Mouse (Mus musculus): ENCODE data around the gene Hist1h2ae. TPM values are rescaled to one million over a fixed set of nuclear protein-coding genes. Genes with fewer than 3 reads are reported as not detected.
A peak's percentile ranks its signal among the peaks of the same experiment; 100 is the strongest.
"Not testable (repeated sequence)": the region's sequence is repeated elsewhere in the genome, so short reads cannot be mapped to it uniquely, and the experiment has no call there.

Gene Hist1h2ae
- polyA plus RNA-seq, 1 experiment from 2014 or later: 78.4 TPM

- Histone ChIP-seq H3K4me2 (ENCODE audit: low read depth, low read length) (no peak overlapping the region), H3K27me3 (ENCODE audit: control insufficient read depth, insufficient read depth, low read length) (no peaks in the 10 kb centered on the region), H3K4me1 (ENCODE audit: control insufficient read depth, insufficient read depth, low read length) (no peaks in the 10 kb centered on the region), H3K4me3 (ENCODE audit: low read depth, low read length) (no peak overlapping the region), H3K27ac (replicated peaks; ENCODE audit: low read depth, low read length) (no peak overlapping the region), H3K36me3 (replicated peaks; ENCODE audit: control insufficient read depth, insufficient read depth, low read depth, low read length) (no peaks in the 10 kb centered on the region), H3K9ac (replicated peaks; ENCODE audit: low read length) (no peak overlapping the region), H3K9me3 (replicated peaks; ENCODE audit: control insufficient read depth, low read length) (no peaks in the 10 kb centered on the region)
- 83% methylated on average over 7 of the region's 7 CpGs for WGBS
- no peak for DNase-seq (ENCODE audit: low spot score)
- ATAC-seq (replicated peaks; ENCODE audit: insufficient number of reproducible peaks, low FRiP score, low TSS enrichment, low read depth): no peak
Observed at GRCm38 (mm10) chr13:23603182-23603699, 32.2 kb upstream of the Hist1h2ae start.

GRCm38 (mm10) chr13:23597957-23598356, 26.9 kb upstream of the Hist1h2ae start:
- DNase-seq (ENCODE audit: low spot score) (peak; percentile 84), ATAC-seq (replicated peaks; ENCODE audit: insufficient number of reproducible peaks, low FRiP score, low TSS enrichment, low read depth) (no peak)
- H3K4me3 ChIP-seq (ENCODE audit: low read depth, low read length): no peak overlapping the region
- no peak overlapping the region for H3K4me2 ChIP-seq (ENCODE audit: low read depth, low read length)
- H3K4me1 ChIP-seq (ENCODE audit: control insufficient read depth, insufficient read depth, low read length): no peaks in the 10 kb centered on the region
- H3K9me3 ChIP-seq (replicated peaks; ENCODE audit: control insufficient read depth, low read length): no peaks in the 10 kb centered on the region
- 6% methylated on average over 9 of the region's 9 CpGs for WGBS
- no peak overlapping the region for H3K9ac ChIP-seq (replicated peaks; ENCODE audit: low read length)
- no peaks in the 10 kb centered on the region for H3K27me3 ChIP-seq (ENCODE audit: control insufficient read depth, insufficient read depth, low read length)
- H3K27ac ChIP-seq (replicated peaks; ENCODE audit: low read depth, low read length): no peak overlapping the region
- H3K36me3 ChIP-seq (replicated peaks; ENCODE audit: control insufficient read depth, insufficient read depth, low read depth, low read length): no peaks in the 10 kb centered on the region

GRCm38 (mm10) chr13:23595622-23596372, 24.8 kb upstream of the Hist1h2ae start:
- no peak overlapping the region for H3K4me2 ChIP-seq (ENCODE audit: low read depth, low read length)
- no peaks in the 10 kb centered on the region for H3K9me3 ChIP-seq (replicated peaks; ENCODE audit: control insufficient read depth, low read length)
- no peak overlapping the region for H3K4me3 ChIP-seq (ENCODE audit: low read depth, low read length)
- no peaks in the 10 kb centered on the region for H3K36me3 ChIP-seq (replicated peaks; ENCODE audit: control insufficient read depth, insufficient read depth, low read depth, low read length)
- no peak for ATAC-seq (replicated peaks; ENCODE audit: insufficient number of reproducible peaks, low FRiP score, low TSS enrichment, low read depth)
- H3K9ac ChIP-seq (replicated peaks; ENCODE audit: low read length): no peak overlapping the region
- WGBS: 81% methylated on average over 7 of the region's 7 CpGs
- H3K27me3 ChIP-seq (ENCODE audit: control insufficient read depth, insufficient read depth, low read length): no peaks in the 10 kb centered on the region
- no peak for DNase-seq (ENCODE audit: low spot score)
- no peak overlapping the region for H3K27ac ChIP-seq (replicated peaks; ENCODE audit: low read depth, low read length)
- H3K4me1 ChIP-seq (ENCODE audit: control insufficient read depth, insufficient read depth, low read length): no peaks in the 10 kb centered on the region

GRCm38 (mm10) chr13:23595185-23595584, 24.2 kb upstream of the Hist1h2ae start:
- Histone ChIP-seq H3K9me3 (replicated peaks; ENCODE audit: control insufficient read depth, low read length) (no peaks in the 10 kb centered on the region), H3K4me1 (ENCODE audit: control insufficient read depth, insufficient read depth, low read length) (no peaks in the 10 kb centered on the region), H3K4me2 (ENCODE audit: low read depth, low read length) (no peak overlapping the region), H3K4me3 (ENCODE audit: low read depth, low read length) (no peak overlapping the region), H3K27me3 (ENCODE audit: control insufficient read depth, insufficient read depth, low read length) (no peaks in the 10 kb centered on the region), H3K27ac (replicated peaks; ENCODE audit: low read depth, low read length) (no peak overlapping the region), H3K9ac (replicated peaks; ENCODE audit: low read length) (no peak overlapping the region), H3K36me3 (replicated peaks; ENCODE audit: control insufficient read depth, insufficient read depth, low read depth, low read length) (no peaks in the 10 kb centered on the region)
- no peak for ATAC-seq (replicated peaks; ENCODE audit: insufficient number of reproducible peaks, low FRiP score, low TSS enrichment, low read depth)
- DNase-seq (ENCODE audit: low spot score): no peak
- WGBS: 75% methylated on average over 2 of the region's 2 CpGs

- no peaks in the 10 kb centered on the region for H3K27me3 ChIP-seq (ENCODE audit: control insufficient read depth, insufficient read depth, low read length)
- peak; percentile 12 for DNase-seq (ENCODE audit: low spot score)
- H3K9ac ChIP-seq (replicated peaks; ENCODE audit: low read length): no peak overlapping the region
- ATAC-seq (replicated peaks; ENCODE audit: insufficient number of reproducible peaks, low FRiP score, low TSS enrichment, low read depth): no peak
- no peaks in the 10 kb centered on the region for H3K36me3 ChIP-seq (replicated peaks; ENCODE audit: control insufficient read depth, insufficient read depth, low read depth, low read length)
- no peak overlapping the region for H3K4me3 ChIP-seq (ENCODE audit: low read depth, low read length)
- 63% methylated on average over 5 of the region's 5 CpGs for WGBS
- H3K4me2 ChIP-seq (ENCODE audit: low read depth, low read length): no peak overlapping the region
- no peaks in the 10 kb centered on the region for H3K4me1 ChIP-seq (ENCODE audit: control insufficient read depth, insufficient read depth, low read length)
- 0 out of 2 replicates have a peak overlapping the region, but pooled peaks have one; percentile 16 for H3K27ac ChIP-seq (replicated peaks; ENCODE audit: low read depth, low read length)
- no peaks in the 10 kb centered on the region for H3K9me3 ChIP-seq (replicated peaks; ENCODE audit: control insufficient read depth, low read length)
Observed at GRCm38 (mm10) chr13:23593051-23593770, 22.2 kb upstream of the Hist1h2ae start.

GRCm38 (mm10) chr13:23592614-23593013, 21.6 kb upstream of the Hist1h2ae start:
- WGBS: 72% methylated on average over 7 of the region's 7 CpGs
- Histone ChIP-seq H3K4me2 (ENCODE audit: low read depth, low read length) (no peak overlapping the region), H3K9ac (replicated peaks; ENCODE audit: low read length) (no peak overlapping the region), H3K4me3 (ENCODE audit: low read depth, low read length) (no peak overlapping the region), H3K9me3 (replicated peaks; ENCODE audit: control insufficient read depth, low read length) (no peaks in the 10 kb centered on the region), H3K27ac (replicated peaks; ENCODE audit: low read depth, low read length) (no peak overlapping the region), H3K27me3 (ENCODE audit: control insufficient read depth, insufficient read depth, low read length) (no peaks in the 10 kb centered on the region), H3K36me3 (replicated peaks; ENCODE audit: control insufficient read depth, insufficient read depth, low read depth, low read length) (no peaks in the 10 kb centered on the region), H3K4me1 (ENCODE audit: control insufficient read depth, insufficient read depth, low read length) (no peaks in the 10 kb centered on the region)
- no peak for ATAC-seq (replicated peaks; ENCODE audit: insufficient number of reproducible peaks, low FRiP score, low TSS enrichment, low read depth)
- DNase-seq (ENCODE audit: low spot score): peak; percentile 15

- ATAC-seq (replicated peaks; ENCODE audit: insufficient number of reproducible peaks, low FRiP score, low TSS enrichment, low read depth): not testable (repeated sequence)
Observed at GRCm38 (mm10) chr13:23591886-23592285, 20.9 kb upstream of the Hist1h2ae start.

GRCm38 (mm10) chr13:23591206-23591605, 20.2 kb upstream of the Hist1h2ae start:
- Histone ChIP-seq H3K4me2 (ENCODE audit: low read depth, low read length) (no peak overlapping the region), H3K9me3 (replicated peaks; ENCODE audit: control insufficient read depth, low read length) (no peaks in the 10 kb centered on the region), H3K36me3 (replicated peaks; ENCODE audit: control insufficient read depth, insufficient read depth, low read depth, low read length) (no peaks in the 10 kb centered on the region), H3K27ac (replicated peaks; ENCODE audit: low read depth, low read length) (no peak overlapping the region), H3K4me1 (ENCODE audit: control insufficient read depth, insufficient read depth, low read length) (no peaks in the 10 kb centered on the region; the same call in 1 of the 2 replicates), H3K4me3 (ENCODE audit: low read depth, low read length) (no peak overlapping the region), H3K9ac (replicated peaks; ENCODE audit: low read length) (no peak overlapping the region), H3K27me3 (ENCODE audit: control insufficient read depth, insufficient read depth, low read length) (no peaks in the 10 kb centered on the region)
- DNase-seq (ENCODE audit: low spot score) (no peak), ATAC-seq (replicated peaks; ENCODE audit: insufficient number of reproducible peaks, low FRiP score, low TSS enrichment, low read depth) (no peak)
- 93% methylated on average over 7 of the region's 7 CpGs for WGBS

More at GRCm38 (mm10) chr13:23591886-23592285, 20.9 kb upstream of the Hist1h2ae start:
- H3K27ac ChIP-seq (replicated peaks; ENCODE audit: low read depth, low read length); DNase-seq (ENCODE audit: low spot score); H3K4me2 ChIP-seq (ENCODE audit: low read depth, low read length); H3K4me3 ChIP-seq (ENCODE audit: low read depth, low read length); H3K27me3 ChIP-seq (ENCODE audit: control insufficient read depth, insufficient read depth, low read length); H3K9me3 ChIP-seq (replicated peaks; ENCODE audit: control insufficient read depth, low read length); H3K4me1 ChIP-seq (ENCODE audit: control insufficient read depth, insufficient read depth, low read length); H3K9ac ChIP-seq (replicated peaks; ENCODE audit: low read length); H3K36me3 ChIP-seq (replicated peaks; ENCODE audit: control insufficient read depth, insufficient read depth, low read depth, low read length): not testable (repeated sequence)
- 79% methylated on average over 7 of the region's 7 CpGs for WGBS
